Comparison of ENCODE assay signal across 8 mouse cellular contexts in genomic region chr2:118972687-118973376, GRCm38 (mm10). TPM values are rescaled to one million over a fixed set of nuclear protein-coding genes. Genes with fewer than 3 reads are reported as not detected.
DNase-seq lines count a peak whose midpoint lies in the region; ATAC-seq lines count a peak whose summit lies in the region.

No protein-coding gene starts in this region.

- ATAC-seq in inflammation-experienced regulatory T-cells, adult 6 months = peak; percentile 63

- H3K36me3 ChIP-seq in megakaryocyte, embryonic 14.5 days (replicated peaks; ENCODE audit: low read length) = no peaks in the 10 kb centered on the region

- H3K4me3 ChIP-seq in megakaryocyte, embryonic 14.5 days (replicated peaks) = peak overlapping the region; percentile 91

- H3K9me3 ChIP-seq in megakaryocyte, embryonic 14.5 days = no peaks in the 10 kb centered on the region

- peaks cover 61% of the 10 kb centered on the region for H3K27me3 ChIP-seq in megakaryocyte, embryonic 14.5 days (replicated peaks)

- peak; percentile 90 to 96 for DNase-seq in adrenal gland, adult (ENCODE audit: inconsistent age in 2 of 2, low spot score in 1 of 2)
- peak; percentile 89 for DNase-seq in embryo, embryonic 10 days (ENCODE audit: low spot score)
- peak; percentile 85 for DNase-seq in gastrocnemius, postnatal 10 days
- DNase-seq in left cerebral cortex, adult 9 months (ENCODE audit: low spot score in 2 of 2) = peak; percentile 42 to 87
- peak; percentile 80 to 83 for DNase-seq in right cerebral cortex, adult 2 months (ENCODE audit: low spot score in 2 of 2)
- peak; percentile 58 for DNase-seq in urinary bladder, postnatal 10 days (ENCODE audit: low spot score)

- H3K4me1 ChIP-seq in megakaryocyte, embryonic 14.5 days = peaks cover 39% of the 10 kb centered on the region

RNA-seq across cellular contexts. Expression of gene Chst14, which starts 46.5 kb away (rescaled TPM):
- 10 to 100 TPM in 1 of 2 experiments, 1 to 10 TPM in 1; 9.8 to 11.3 TPM for total RNA-seq in gastrocnemius, postnatal 10 days (2021)
- polyA plus RNA-seq in inflammation-experienced regulatory T-cells, adult 6 months (2017; shearing (Covaris generic)) = 1 to 10 TPM; 1.1 to 1.6 (median 1.5) TPM
- polyA plus RNA-seq in megakaryocyte, embryonic 14.5 days (2012; ENCODE audit: insufficient read depth, low replicate concordance) = 0.81 and 2.1 TPM in 2 replicates

RNA-seq across cellular contexts. Expression of gene Ccdc32, which starts 56.4 kb away (rescaled TPM):
- total RNA-seq in gastrocnemius, postnatal 10 days (2021) = 1 to 10 TPM; 7.4 to 8.2 TPM
- polyA plus RNA-seq in inflammation-experienced regulatory T-cells, adult 6 months (2017; shearing (Covaris generic)) = 10 to 100 TPM; 21.9 to 23.2 (median 22.8) TPM
- 11.1 and 12.4 TPM in 2 replicates for polyA plus RNA-seq in megakaryocyte, embryonic 14.5 days (2012; ENCODE audit: insufficient read depth, low replicate concordance)

Comparison
In these comparisons a context has a peak if more than half of its experiments do, and no peak if none do; other contexts are left out.
1. Peak in every context shown above with its lines: DNase-seq, ATAC-seq and H3K4me3 ChIP-seq.